Mouse (Mus musculus): Measurements from ENCODE around the gene Lama4. TPM values are rescaled to one million over a fixed set of nuclear protein-coding genes. Genes with fewer than 3 reads are reported as not detected.

Gene Lama4
- polyA plus RNA-seq, 1 experiment from 2014 or later, result 24.8 TPM

GRCm38 (mm10) chr10:39157321-39157720 is 192.0 kb downstream of the Lama4 start:
- H3K4me2 ChIP-seq (ENCODE audit: low read depth, low read length), result no peak overlapping the region
- H3K27me3 ChIP-seq (ENCODE audit: control insufficient read depth, insufficient read depth, low read length), result no peaks in the 10 kb centered on the region
- H3K4me1 ChIP-seq (ENCODE audit: control insufficient read depth, insufficient read depth, low read length), result no peaks in the 10 kb centered on the region
- DNase-seq (ENCODE audit: low spot score) (no peak), ATAC-seq (replicated peaks; ENCODE audit: insufficient number of reproducible peaks, low FRiP score, low TSS enrichment, low read depth) (no peak)
- H3K9ac ChIP-seq (replicated peaks; ENCODE audit: low read length), result no peak overlapping the region
- no peaks in the 10 kb centered on the region for H3K36me3 ChIP-seq (replicated peaks; ENCODE audit: control insufficient read depth, insufficient read depth, low read depth, low read length)
- no peaks in the 10 kb centered on the region for H3K9me3 ChIP-seq (replicated peaks; ENCODE audit: control insufficient read depth, low read length)
- WGBS, result 100% methylated on average over 1 of the region's 1 CpGs
- H3K27ac ChIP-seq (replicated peaks; ENCODE audit: low read depth, low read length), result no peak overlapping the region
- H3K4me3 ChIP-seq (ENCODE audit: low read depth, low read length), result no peak overlapping the region

GRCm38 (mm10) chr10:39158306-39158705 is 193.0 kb downstream of the Lama4 start:
- no peaks in the 10 kb centered on the region for H3K9me3 ChIP-seq (replicated peaks; ENCODE audit: control insufficient read depth, low read length)
- no peak overlapping the region for H3K4me2 ChIP-seq (ENCODE audit: low read depth, low read length)
- 50% methylated on average over 12 of the region's 12 CpGs for WGBS
- no peak overlapping the region for H3K27ac ChIP-seq (replicated peaks; ENCODE audit: low read depth, low read length)
- no peak overlapping the region for H3K4me3 ChIP-seq (ENCODE audit: low read depth, low read length)
- no peaks in the 10 kb centered on the region for H3K4me1 ChIP-seq (ENCODE audit: control insufficient read depth, insufficient read depth, low read length)
- ATAC-seq (replicated peaks; ENCODE audit: insufficient number of reproducible peaks, low FRiP score, low TSS enrichment, low read depth) (no peak), DNase-seq (ENCODE audit: low spot score) (no peak)
- H3K9ac ChIP-seq (replicated peaks; ENCODE audit: low read length), result no peak overlapping the region
- H3K27me3 ChIP-seq (ENCODE audit: control insufficient read depth, insufficient read depth, low read length), result no peaks in the 10 kb centered on the region
- H3K36me3 ChIP-seq (replicated peaks; ENCODE audit: control insufficient read depth, insufficient read depth, low read depth, low read length), result no peaks in the 10 kb centered on the region

Other genes with a start within 250 kb of the Lama4 start
- gene Rfpl4b, start 143.7 kb upstream of the Lama4 start, polyA plus RNA-seq (2014; fragmentation: Nextera tagmentation; extraction: Ambion mirVana), result 0.21 TPM in 1 of 2 replicates, not detected in the other
- 12.4 and 15.5 TPM in 2 replicates for gene Fam229b, start 168.4 kb downstream of the Lama4 start, polyA plus RNA-seq (2014; fragmentation: Nextera tagmentation; extraction: Ambion mirVana)
- gene Tube1, start 168.5 kb downstream of the Lama4 start, polyA plus RNA-seq (2014; fragmentation: Nextera tagmentation; extraction: Ambion mirVana), result 24.4 and 26.2 TPM in 2 replicates
- 0.31 TPM in 1 of 2 replicates, not detected in the other for gene Ccn6, start 198.3 kb downstream of the Lama4 start, polyA plus RNA-seq (2014; fragmentation: Nextera tagmentation; extraction: Ambion mirVana)